Mouse (Mus musculus): ENCODE data around the gene Gnaz.

The Gnaz gene

GRCm38 (mm10) chr10:74973026-74973425 is 6.0 kb downstream of the Gnaz start:
- no peak for DNase-seq

- DNase-seq: no peak
These were observed 8.6 kb downstream of the Gnaz start for GRCm38 (mm10) chr10:74975626-74976025.

GRCm38 (mm10) chr10:74976429-74976828 is 9.5 kb downstream of the Gnaz start:
- no peak for DNase-seq

GRCm38 (mm10) chr10:74978056-74978455 is 11.1 kb downstream of the Gnaz start:
- no peak for DNase-seq

- no peak for DNase-seq
These were observed 14.2 kb downstream of the Gnaz start for GRCm38 (mm10) chr10:74981159-74981558.

GRCm38 (mm10) chr10:74983176-74983575 is 16.2 kb downstream of the Gnaz start:
- DNase-seq: no peak

GRCm38 (mm10) chr10:74987698-74988470 is 20.9 kb downstream of the Gnaz start:
- DNase-seq: no peak

- DNase-seq: no peak
These were observed 22.8 kb downstream of the Gnaz start for GRCm38 (mm10) chr10:74989814-74990213.

GRCm38 (mm10) chr10:74990584-74991322 is 23.8 kb downstream of the Gnaz start:
- DNase-seq: no peak

GRCm38 (mm10) chr10:74994863-74995262 is 27.9 kb downstream of the Gnaz start:
- DNase-seq: no peak

- DNase-seq: no peak
These were observed 28.4 kb downstream of the Gnaz start for GRCm38 (mm10) chr10:74995377-74995776.

- no peak for DNase-seq
These were observed 34.4 kb downstream of the Gnaz start for GRCm38 (mm10) chr10:75001391-75001790.

- no peak for DNase-seq
These were observed 37.1 kb downstream of the Gnaz start for GRCm38 (mm10) chr10:75004067-75004466.

GRCm38 (mm10) chr10:75006889-75007662 is 40.1 kb downstream of the Gnaz start:
- DNase-seq: no peak

GRCm38 (mm10) chr10:75010704-75011103 is 43.7 kb downstream of the Gnaz start:
- no peak for DNase-seq

- DNase-seq: no peak
These were observed 48.5 kb downstream of the Gnaz start for GRCm38 (mm10) chr10:75015465-75015864.

GRCm38 (mm10) chr10:75016481-75016880 is 49.5 kb downstream of the Gnaz start:
- DNase-seq: no peak

- no peak for DNase-seq
These were observed 53.3 kb downstream of the Gnaz start for GRCm38 (mm10) chr10:75020271-75020670.

- peak; percentile 80 for DNase-seq
These were observed 54.2 kb downstream of the Gnaz start for GRCm38 (mm10) chr10:75021138-75021537.

- DNase-seq: no peak
These were observed 59.5 kb downstream of the Gnaz start for GRCm38 (mm10) chr10:75026491-75026890.

- no peak for DNase-seq
These were observed 61.8 kb downstream of the Gnaz start for GRCm38 (mm10) chr10:75028743-75029142.

GRCm38 (mm10) chr10:75029677-75030076 is 62.7 kb downstream of the Gnaz start:
- DNase-seq: no peak

GRCm38 (mm10) chr10:75030234-75030633 is 63.3 kb downstream of the Gnaz start:
- DNase-seq: no peak
